Mouse (Mus musculus): Measurements from ENCODE around the gene Ghrh.
A peak's percentile ranks its signal among the peaks of the same experiment; 100 is the strongest.
"Not testable (repeated sequence)": the region's sequence is repeated elsewhere in the genome, so short reads cannot be mapped to it uniquely, and the experiment has no call there.

The Ghrh gene

DNA sequence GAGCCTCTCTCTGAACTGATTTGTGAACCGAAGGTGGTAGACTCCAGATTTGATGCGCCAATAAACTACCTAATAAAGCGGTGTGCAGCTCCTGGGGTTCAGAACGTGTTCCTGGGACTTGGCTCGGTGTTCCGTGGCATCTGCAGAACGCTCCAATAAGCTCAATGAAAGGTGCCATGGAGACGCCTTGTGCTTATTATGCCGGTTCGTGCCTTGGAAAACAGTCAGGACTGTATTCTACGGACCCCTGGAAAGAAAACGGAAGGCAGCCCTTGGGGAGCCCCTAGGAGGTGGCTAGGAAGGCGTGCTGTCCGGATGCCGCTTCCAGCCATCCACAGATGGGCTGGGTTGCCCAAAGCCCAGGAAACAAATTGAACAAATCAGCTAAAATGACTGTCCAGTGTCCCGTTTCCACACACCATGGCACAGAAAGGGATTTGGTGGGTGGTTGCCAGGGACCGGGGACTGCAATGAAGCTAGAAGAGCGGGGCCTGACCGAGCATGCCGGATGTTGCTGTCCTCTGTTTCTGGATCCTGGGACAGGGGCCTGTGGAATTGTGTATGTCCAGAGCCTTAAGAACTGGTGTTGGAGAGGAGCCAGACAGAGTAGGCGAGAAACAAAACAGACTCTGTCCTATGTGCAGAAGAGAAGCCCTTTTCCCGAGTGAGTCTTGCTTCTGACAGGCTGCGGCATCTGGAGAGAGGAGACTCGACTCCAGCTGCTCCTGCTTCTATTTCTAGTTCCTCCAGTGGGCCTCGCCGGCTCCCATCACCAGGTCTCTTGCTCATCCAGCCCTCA is at the start of gene Ghrh:
TSS of gene Ghrh (minus strand) at position 146 of the 799 bp plus-strand sequence.
- DNase-seq (ENCODE audit: low read depth, low spot score), result no peak

DNA sequence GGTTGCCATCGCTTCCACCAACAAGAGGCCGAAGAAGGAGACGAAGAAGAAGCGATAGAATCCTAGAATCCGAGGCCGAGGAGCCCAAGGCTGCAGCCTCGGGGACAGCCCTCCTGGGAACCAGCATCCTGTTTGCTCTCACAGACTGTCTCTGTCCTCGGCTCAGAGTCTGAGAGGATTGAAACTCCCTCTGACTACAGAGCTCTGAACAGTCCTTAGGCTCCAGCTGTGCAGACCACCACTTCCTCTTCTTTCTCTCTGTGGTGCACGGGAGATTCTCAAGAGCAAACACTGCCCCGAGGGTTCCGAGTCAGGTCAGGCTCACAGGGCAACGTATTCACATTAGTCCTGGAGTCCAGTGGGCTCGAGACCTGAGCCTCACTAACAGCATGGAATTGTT is 48.7 kb upstream of the Ghrh start:
- DNase-seq (ENCODE audit: low read depth, low spot score), result no peak

DNA sequence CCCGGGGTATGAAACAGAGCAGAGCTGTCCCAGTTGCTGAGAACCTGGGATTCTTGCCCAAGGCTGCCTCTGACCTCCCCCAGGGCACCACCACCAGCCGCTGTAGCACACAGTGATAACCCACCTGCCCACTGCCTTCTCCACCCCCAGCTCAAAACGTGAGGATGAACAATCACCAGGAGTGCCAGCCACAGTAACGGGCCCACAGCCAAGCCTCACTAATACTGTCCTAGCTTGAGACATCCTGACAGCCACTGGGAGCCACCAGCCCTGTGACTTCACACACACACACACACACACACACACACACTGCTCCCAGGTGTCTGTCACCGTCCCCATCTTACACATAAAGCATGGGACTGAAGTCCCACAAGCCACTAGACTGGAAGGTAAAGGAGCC is 48.1 kb upstream of the Ghrh start:
- DNase-seq (ENCODE audit: low read depth, low spot score), result no peak

DNA sequence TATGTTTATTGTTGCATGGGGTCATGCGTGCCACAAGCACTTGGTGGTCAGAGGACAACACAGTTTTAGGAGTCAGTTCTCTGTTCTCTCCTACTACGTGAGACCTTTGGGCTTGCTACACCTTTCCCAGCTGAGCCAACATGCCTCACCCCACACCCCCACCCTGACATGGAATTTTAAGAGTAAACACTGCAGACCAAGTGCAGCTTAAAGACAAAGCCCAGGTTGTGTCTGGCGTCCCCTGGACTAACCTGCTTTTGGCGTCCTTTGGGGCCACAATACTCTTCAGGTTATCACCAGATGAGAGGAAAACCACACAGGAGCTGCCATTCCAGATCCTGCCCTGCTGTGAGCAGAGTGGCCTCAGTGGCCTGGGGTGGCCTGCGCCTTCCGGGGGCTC is 47.6 kb upstream of the Ghrh start:
- DNase-seq (ENCODE audit: low read depth, low spot score), result no peak

DNA sequence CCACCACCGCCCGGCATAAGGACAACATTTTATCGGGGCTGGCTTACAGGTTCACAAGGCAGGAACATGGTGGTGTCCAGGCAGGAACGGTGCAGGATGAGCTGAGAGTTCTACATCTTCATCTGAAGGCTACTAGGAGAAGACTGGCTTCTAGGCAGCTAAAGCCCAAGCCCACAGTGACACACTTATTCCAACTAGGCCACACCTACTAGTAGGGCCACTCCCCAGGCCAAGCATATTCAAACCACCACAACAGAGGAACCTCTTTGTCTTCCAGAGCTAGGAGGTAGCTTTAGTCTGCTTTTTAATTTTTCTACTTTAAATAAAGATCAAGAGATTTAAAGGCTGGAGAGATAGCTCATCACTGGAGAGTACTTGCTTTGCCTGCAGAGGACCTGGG is 46.2 kb upstream of the Ghrh start:
- DNase-seq (ENCODE audit: low read depth, low spot score), result no peak

DNA sequence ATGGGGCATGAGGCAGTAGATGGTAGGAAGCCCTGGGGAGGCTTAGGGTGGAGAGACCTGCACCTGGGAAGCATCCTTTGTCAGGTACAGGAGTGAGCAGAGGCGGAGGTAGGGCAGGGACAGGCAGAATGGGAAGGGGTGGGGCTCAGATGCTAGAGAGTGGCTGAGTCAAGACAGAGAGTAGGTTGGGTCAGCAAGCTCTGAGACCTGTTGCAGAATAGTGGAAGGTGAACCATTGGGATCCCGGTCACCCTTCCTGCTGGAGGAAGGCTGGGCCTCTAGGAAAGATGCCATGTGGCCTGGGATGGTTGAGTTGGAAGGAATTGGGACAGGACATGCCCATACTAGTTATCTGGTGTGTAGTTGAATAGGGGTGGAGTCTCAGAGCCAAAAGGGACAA is 45.0 kb upstream of the Ghrh start:
- DNase-seq (ENCODE audit: low read depth, low spot score), result no peak

DNA sequence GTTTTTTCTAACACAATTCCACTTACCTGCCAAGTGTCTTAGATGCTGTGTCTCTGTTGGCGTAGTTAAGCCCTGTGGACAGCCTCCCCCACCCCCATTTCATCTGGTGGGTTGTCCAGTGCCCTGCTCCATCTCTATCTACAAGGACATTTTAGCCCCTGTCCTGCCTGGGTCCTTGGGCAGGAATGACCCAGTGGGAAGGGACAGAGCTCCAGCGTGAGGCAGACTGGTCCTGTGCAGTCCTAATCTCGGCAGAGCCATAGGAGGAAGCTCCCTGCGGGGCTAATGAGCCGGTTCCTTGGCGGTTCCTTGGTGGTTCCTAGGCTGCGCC is 42.2 kb upstream of the Ghrh start:
- DNase-seq (ENCODE audit: low read depth, low spot score), result no peak

DNA sequence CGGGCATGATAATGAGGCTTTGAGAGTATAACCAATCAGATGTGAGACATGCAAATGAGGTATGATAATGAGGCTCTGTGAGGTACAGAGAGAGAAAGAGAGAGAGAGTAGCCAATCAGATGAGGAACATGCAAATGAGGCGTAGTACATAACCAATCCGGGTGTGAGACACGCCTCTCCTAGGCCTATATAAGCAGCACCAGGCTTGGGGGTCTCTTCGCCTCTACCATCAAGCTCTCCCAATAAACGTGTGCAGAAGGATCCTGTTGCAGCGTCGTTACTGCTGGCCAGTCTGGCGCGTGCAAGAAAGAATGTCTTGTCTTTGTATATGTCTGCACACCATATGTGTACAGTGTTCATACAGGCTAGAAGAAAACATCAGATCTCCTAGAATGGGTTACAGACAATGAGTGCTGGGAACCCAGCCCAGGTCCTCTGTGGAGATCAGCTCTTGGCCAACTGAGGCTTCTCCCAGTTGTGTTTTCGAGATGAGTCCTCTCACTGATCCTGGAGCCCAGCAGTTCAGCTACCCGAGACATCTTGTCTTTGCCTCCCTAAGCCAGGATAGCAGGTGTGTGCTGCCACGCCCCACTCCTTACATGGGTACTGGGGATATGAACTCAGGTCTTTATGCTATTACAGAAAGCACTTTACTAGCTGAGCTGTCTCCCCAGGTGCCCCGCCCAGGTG is 41.7 kb upstream of the Ghrh start:
- DNase-seq (ENCODE audit: low read depth, low spot score), result not testable (repeated sequence)

DNA sequence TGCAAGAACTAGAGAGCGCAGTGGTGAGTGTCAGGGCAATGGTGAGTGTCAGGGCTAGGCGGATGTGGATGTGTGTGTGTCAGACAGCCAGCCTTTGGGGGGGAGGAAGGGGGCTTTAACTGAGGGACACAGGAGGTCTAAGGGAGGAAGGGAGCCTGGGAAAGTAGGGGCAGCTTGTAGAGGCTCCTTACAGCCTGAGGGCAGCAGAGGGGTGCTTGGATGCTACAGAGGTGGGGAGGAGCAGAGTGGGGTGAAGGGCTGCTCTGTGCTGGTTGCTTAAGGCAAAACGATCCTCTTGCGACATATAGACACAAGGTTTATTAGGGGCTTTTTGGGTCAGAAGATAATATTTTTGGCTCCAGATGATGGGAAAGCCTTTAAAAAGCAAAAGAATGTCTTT is 37.5 kb upstream of the Ghrh start:
- DNase-seq (ENCODE audit: low read depth, low spot score), result no peak

DNA sequence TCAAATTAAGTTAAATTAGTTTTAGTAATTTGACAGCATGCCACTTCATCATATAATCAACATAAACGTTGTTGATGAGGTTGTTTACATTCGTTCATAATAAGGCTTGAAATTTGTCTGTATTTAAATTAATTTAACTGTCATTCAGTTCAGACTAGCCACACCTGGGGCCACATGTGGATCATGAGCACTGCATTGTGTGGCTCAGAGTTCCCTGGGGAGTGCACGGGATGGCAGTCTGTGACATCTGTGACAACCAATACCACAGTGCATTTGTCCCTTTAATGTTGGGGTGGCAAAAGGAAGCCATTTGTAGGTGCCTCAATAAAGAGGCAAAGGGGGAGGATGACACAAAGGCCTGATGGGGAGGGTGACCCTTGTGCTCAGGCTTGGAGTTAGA is 29.7 kb upstream of the Ghrh start:
- DNase-seq (ENCODE audit: low read depth, low spot score), result no peak

DNA sequence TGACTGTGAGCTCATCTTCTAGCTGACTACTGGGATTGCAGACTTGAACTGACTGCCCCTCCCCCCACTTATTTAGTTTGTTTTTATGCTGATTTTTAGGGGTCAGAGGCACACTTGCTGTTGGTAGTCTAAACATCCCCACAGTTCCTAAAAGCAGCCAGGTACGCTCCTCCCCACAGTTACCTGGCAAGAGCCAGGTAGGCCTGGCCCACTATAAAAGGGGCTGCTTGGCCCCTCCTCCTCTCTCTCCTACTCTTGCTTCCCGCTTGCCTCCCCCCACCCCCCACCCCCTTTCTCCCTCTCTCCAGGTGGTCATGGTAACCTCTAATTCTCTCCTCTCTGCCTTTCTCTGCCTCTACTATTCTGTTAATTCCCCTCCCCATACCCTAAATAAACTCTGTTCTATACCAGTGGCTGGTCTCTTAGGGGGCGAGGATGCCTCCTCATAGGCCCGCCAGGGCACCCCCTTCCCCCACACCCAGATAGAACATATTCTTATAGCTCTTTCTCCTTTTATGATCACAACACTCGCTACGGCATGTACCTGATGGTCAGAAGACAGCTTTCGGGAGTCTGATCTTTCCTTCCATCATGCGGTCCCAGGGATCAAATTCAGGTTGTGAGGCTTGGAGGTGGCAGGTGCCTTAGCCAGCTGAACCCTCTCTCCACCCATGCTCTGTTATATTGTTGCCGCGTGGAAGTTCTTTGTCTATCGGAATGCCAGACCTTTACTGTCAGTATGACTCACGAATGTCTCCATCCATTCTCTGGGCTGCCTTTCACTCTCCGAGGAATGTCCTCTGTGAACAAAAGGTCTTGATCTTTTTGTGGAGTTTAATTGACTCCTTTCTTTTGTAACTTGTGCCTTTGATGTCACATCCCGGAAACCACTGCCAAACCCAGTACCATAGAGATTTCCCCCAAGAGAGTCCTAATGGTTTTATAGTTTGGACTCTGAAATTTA is 28.8 kb upstream of the Ghrh start:
- no peak for DNase-seq (ENCODE audit: low read depth, low spot score)

DNA sequence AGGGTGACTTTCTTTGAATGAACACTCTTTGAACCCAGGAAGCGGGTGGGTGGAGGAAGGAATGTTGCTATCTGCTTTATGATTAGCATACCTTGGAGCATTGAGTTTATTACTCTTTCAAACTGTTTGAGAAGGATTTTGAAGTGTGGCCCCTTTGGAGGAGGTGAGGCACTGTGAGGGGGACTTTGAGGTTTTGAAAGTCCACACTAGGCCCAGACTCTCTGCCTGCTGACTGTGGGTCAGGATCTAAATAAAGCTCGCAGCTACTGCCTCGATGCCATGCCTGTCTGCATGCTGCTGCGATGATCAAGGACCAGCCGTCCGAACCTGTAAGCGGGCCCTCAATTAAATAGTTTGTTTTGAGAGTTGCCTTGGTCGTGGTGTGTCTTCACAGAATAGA is 27.7 kb upstream of the Ghrh start:
- DNase-seq (ENCODE audit: low read depth, low spot score), result no peak

DNA sequence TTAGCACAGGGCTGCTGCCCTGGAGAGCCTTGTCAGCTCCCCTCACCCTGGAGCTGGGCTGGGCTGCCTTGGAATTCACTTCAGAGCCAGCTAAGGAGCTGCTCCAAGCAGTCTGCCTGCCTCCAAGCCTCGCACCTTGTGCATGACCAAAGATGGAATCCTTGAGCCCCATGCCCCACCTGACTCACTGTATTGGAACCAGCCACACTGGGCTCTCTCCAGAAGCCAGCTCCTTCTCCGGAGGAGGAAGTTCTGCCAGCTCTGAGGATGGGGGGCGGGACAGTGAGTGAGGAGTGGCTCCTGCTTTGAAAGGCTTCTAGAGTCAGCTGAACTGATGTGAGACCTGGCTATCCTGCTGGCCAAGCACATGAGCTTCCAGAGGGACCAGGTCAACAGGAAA is 26.4 kb upstream of the Ghrh start:
- DNase-seq (ENCODE audit: low read depth, low spot score), result peak; percentile 39

DNA sequence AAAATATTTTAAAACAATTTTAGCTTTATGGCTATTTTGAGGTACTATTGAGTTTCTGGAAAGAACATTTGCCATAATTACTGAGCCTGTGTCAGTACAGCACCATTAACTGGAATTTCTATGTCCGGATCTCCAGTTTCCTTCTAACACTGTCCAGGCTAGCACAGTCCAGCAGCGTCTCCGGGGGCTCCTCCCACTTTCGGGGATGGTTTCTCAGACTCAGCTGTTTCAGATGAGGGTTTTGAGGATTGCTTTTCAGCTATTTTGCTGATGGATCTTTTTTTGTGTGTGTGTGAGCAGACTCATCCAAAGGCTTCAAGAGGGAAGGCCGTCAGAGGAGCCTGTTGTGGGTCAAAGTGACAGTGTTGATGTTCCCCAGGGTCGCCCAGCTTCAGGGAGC is 24.4 kb upstream of the Ghrh start:
- no peak for DNase-seq (ENCODE audit: low read depth, low spot score)

DNA sequence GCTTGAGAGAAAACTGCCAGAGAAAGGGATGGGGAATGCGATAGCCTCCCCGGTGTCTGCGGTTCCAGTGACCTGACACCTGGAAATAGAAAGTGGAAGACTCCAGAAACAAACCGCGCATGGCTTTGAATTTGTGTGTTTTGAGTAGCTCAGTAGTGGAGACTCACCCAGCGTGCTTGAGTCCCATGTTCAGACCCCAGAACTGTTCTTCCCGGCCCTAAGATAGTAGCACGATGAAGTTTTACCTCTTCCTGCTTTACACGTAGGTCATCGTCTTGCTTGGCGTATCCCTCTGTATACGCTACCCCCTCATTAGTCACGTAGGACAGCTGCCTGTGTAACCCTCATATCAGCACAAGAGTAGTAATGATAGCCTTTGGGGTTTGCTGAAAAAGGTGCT is 20.7 kb upstream of the Ghrh start:
- DNase-seq (ENCODE audit: low read depth, low spot score), result no peak

DNA sequence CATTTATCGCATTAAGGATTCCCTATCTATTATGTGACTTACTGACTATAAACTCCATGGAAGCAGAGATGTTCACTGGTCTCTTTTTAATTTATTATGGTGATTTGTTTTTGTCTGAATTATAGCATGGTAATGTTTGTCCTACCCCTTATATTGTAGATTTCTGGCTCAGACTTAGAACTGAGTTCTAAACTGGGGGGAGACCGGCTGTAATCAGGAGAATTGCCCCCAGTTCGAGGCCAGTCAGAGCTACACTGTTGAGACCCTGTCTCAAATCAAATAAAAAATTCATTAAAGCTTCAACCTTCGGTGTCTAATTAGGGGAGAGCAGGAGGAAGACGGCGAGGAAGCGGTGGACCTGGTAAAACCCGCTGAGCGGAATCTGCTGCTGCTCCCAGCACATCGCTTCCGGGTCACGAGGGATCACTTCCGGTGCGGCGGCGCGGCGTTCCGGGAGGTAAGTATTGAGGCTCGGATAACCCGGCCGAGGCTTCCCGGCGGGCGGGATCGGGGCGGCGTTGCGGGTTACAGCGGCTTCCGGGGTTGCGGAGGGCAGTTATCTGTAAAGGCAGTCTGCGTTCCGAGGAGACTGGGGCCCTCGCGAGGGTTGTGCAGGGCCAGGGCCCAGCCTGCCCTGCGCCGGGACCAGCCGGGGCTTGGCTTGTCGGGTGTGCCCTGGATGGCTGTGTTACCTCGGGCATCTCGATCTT is 20.0 kb upstream of the Ghrh start, which contains the start of gene Manbal:
TSS of gene Manbal (plus strand) at position 411 of the 710 bp plus-strand sequence.
- DNase-seq (ENCODE audit: low read depth, low spot score), result peak; percentile 82

DNA sequence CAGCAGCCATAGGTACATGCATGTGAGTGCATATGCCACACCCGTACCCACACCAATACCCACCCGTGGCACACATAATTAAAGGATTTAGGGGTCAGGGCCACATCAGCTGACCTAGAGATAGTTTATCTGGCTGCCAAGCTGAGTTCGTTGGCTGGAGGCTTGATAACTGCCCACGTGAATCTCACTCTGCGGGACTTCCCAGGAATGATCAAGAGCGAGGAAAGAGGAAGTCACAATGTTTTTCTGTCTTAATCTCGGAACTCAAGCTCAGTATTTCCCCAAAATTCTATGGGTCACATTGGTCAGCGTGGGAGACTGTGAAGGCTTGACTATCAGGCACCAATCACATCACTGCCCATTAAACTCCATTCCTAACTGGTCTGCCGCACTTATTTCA is 19.5 kb upstream of the Ghrh start:
- DNase-seq (ENCODE audit: low read depth, low spot score), result no peak

DNA sequence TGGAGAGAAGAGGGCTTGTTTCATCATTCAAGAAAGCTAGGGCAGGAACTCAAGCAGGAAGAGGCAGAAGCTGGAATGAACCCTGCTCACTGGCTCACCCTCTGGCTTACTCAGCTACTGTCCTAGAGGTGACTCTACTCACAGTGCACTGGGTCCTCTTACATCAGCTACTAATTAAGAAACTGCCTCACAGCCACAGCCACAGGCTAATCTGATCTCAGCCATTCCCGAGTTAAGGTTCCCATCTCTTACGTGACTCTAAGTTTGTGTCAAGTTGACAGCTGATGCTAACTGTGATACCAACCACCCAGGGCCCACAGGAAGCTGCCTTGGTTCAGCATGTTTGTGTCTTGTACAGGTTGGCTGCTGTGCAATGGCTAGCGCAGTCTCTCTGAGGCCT is 15.7 kb upstream of the Ghrh start:
- DNase-seq (ENCODE audit: low read depth, low spot score), result peak; percentile 34

DNA sequence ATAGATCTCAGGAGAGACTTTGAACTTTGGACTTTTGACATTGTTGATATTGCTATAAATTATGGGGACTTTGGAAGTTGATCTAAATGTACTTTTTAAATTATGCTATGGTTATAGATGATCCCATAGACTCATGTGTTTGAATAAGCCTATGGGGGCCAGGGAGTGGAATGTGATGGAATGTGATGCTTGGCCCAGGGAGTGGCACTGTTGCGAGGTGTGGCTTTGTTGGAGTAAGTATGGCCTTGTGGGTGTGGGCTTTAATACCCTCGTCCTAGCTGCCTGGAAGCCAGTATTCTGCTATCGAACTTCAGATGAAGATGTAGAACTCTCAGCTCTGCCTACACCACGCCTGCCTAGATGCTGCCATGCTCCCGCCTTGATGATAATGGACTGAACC is 12.7 kb upstream of the Ghrh start:
- DNase-seq (ENCODE audit: low read depth, low spot score), result no peak

DNA sequence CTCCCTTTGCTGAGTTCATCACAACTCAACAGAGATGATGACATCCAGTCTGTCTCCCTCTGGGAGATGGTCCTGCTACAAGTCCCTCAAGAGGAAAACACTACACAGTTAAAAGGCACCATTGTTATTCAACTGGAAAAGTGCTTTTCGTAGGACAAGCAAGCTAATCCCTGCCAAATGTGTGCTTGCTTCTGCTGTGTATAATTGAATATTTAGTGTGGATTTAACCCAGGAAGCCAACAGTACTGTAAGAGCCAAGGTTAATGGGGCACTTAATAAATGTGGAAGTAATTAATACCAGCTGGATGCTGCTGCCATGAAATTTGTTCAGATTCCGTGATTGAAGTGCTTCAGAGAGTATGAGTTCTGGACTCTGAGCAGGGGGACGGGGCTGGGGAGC is 6.8 kb upstream of the Ghrh start:
- DNase-seq (ENCODE audit: low read depth, low spot score), result no peak

DNA sequence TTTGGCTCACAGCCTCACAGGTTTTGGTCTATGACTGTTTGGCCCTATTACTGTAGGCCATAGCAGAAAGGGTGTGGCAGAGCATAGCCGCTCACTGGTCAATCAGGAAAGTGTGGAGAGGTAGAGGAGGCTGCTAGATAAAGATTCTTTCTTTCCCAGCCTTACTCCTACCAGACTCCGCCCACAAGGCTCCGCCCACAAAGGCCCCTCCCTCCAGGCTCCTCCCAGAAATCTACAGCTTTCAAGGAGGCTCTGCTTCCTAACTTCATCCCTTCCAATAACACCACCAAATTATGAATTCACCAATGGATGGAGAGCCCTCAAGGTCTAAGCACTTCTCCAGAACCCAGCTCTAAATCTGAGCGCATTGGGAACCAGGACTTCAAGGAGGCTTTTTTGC is 5.9 kb upstream of the Ghrh start:
- DNase-seq (ENCODE audit: low read depth, low spot score), result no peak

Data from skeletal muscle tissue, adult 2 months (tissue).